Mouse (Mus musculus) bone marrow, adult 2 months (tissue): Measurements from ENCODE around the gene 4930558C23Rik. TPM values are rescaled to one million over a fixed set of nuclear protein-coding genes. Genes with fewer than 3 reads are reported as not detected.
"Not testable (repeated sequence)": the region's sequence is repeated elsewhere in the genome, so short reads cannot be mapped to it uniquely, and the experiment has no call there.

Experiments
- H3K27ac ChIP-seq: fragments of 200-500 bp; 2 replicates; pipeline ENCODE4 v1.5.1; 2012; ENCODE audit warnings: low read depth, mild to moderate bottlenecking, control low read depth, inconsistent platforms, low read length; ENCODE audit not compliant: control insufficient read depth, poor library complexity, insufficient read depth
- H3K4me1 ChIP-seq: fragments of 200-500 bp; 2 replicates; pipeline ENCODE4 v1.6.1; 2011; ENCODE audit warnings: low read length; ENCODE audit not compliant: control insufficient read depth, insufficient read depth
- H3K4me3 ChIP-seq: fragments of 200-500 bp; replicated peaks from 2 replicates; pipeline ENCODE3; 2011; ENCODE audit warnings: mild to moderate bottlenecking, low read depth, low read length, control low read depth; ENCODE audit not compliant: control insufficient read depth
- CTCF ChIP-seq: fragments of 200-500 bp; IDR thresholded peaks from 2 replicates; pipeline ENCODE4 v1.5.1; 2011; ENCODE audit warnings: low read length, control low read depth; ENCODE audit not compliant: control insufficient read depth, insufficient read depth
- POLR2A ChIP-seq: fragments of 200-500 bp; IDR thresholded peaks from 2 replicates; pipeline ENCODE4 v1.6.1; 2011; ENCODE audit warnings: low read depth, mild to moderate bottlenecking, control low read depth, low read length, borderline replicate concordance; ENCODE audit not compliant: control insufficient read depth
- WGBS: fragments of 180-500 bp; shearing (Covaris S2); methylation state at CpG from one replicate; pipeline ENCODE4 v1.1.7; 2018; 5-methylcytosine and 5-hydroxymethylcytosine counted together
- polyA plus RNA-seq: library from polyadenylated mRNA; stranded (reverse); fragments of >200 nt; gene quantifications from 2 replicates; pipeline ENCODE4 v1.2.4, GENCODE M21; 2011; ENCODE audit warnings: low replicate concordance; ENCODE audit not compliant: missing spikeins, insufficient read depth, insufficient read length

Gene 4930558C23Rik
- polyA plus RNA-seq, 1 experiment, result not detected

- no peak for TF ChIP-seq POLR2A
- no peak for TF ChIP-seq CTCF
- Histone ChIP-seq H3K27ac (no peak overlapping the region), H3K4me1 (no peaks in the 10 kb centered on the region), H3K4me3 (no peak overlapping the region)
- WGBS, result 77% methylated on average over 1 of the region's 1 CpGs
Observed at GRCm38 (mm10) chr3:95412268-95412667, 9.6 kb upstream of the 4930558C23Rik start.

GRCm38 (mm10) chr3:95408852-95409251 is 6.2 kb upstream of the 4930558C23Rik start:
- Histone ChIP-seq H3K27ac (no peak overlapping the region), H3K4me3 (no peak overlapping the region), H3K4me1 (no peaks in the 10 kb centered on the region)
- 87% methylated on average over 2 of the region's 2 CpGs for WGBS
- no peak for TF ChIP-seq POLR2A

- H3K27ac ChIP-seq, result no peak overlapping the region
- no peaks in the 10 kb centered on the region for H3K4me1 ChIP-seq
- WGBS, result 36% methylated on average over 1 of the region's 1 CpGs
- TF ChIP-seq CTCF, result no peak
- TF ChIP-seq POLR2A, result no peak
- no peak overlapping the region for H3K4me3 ChIP-seq
Observed at GRCm38 (mm10) chr3:95407728-95408127, 5.1 kb upstream of the 4930558C23Rik start.

- 69% methylated on average over 4 of the region's 4 CpGs for WGBS
- H3K4me1 ChIP-seq, result no peaks in the 10 kb centered on the region
- H3K27ac ChIP-seq, result no peak overlapping the region
- TF ChIP-seq CTCF (no peak), POLR2A (no peak)
- no peak overlapping the region for H3K4me3 ChIP-seq
Observed at GRCm38 (mm10) chr3:95394385-95394784, 8.3 kb downstream of the 4930558C23Rik start.

GRCm38 (mm10) chr3:95385401-95386075 is 17.1 kb downstream of the 4930558C23Rik start:
- TF ChIP-seq CTCF (no peak), POLR2A (no peak)
- Histone ChIP-seq H3K4me1 (no peaks in the 10 kb centered on the region), H3K4me3 (no peak overlapping the region), H3K27ac (no peak overlapping the region)
- WGBS, result 39% methylated on average over 5 of the region's 5 CpGs

GRCm38 (mm10) chr3:95373208-95373607 is 29.4 kb downstream of the 4930558C23Rik start:
- no peak overlapping the region for H3K27ac ChIP-seq
- WGBS, result 86% methylated on average over 10 of the region's 10 CpGs
- no peaks in the 10 kb centered on the region for H3K4me1 ChIP-seq
- H3K4me3 ChIP-seq, result no peak overlapping the region
- TF ChIP-seq POLR2A, result no peak
- no peak for TF ChIP-seq CTCF

- Histone ChIP-seq H3K27ac (no peak overlapping the region), H3K4me1 (no peaks in the 10 kb centered on the region), H3K4me3 (no peak overlapping the region)
- TF ChIP-seq CTCF, result no peak
- TF ChIP-seq POLR2A, result no peak
Observed at GRCm38 (mm10) chr3:95370101-95370500, 32.5 kb downstream of the 4930558C23Rik start.

GRCm38 (mm10) chr3:95360276-95360675 is 42.4 kb downstream of the 4930558C23Rik start:
- not testable (repeated sequence) for H3K4me1 ChIP-seq, H3K4me3 ChIP-seq, H3K27ac ChIP-seq
- WGBS, result 72% methylated on average over 3 of the region's 3 CpGs

GRCm38 (mm10) chr3:95357746-95358145 is 44.9 kb downstream of the 4930558C23Rik start:
- 90% methylated on average over 2 of the region's 2 CpGs for WGBS
- TF ChIP-seq CTCF (no peak), POLR2A (no peak)

GRCm38 (mm10) chr3:95356701-95357449 is 45.8 kb downstream of the 4930558C23Rik start, which contains the start of gene Setdb1:
TSS of gene Setdb1 (minus strand) at chr3:95357202.
- Histone ChIP-seq H3K27ac (0 out of 2 replicates have a peak within 1 kb of the TSS, but pooled peaks have one; percentile 19), H3K4me3 (peak within 1 kb of the TSS; percentile 78)
- H3K4me1 ChIP-seq, result not testable (repeated sequence)
- WGBS, result under 1% methylated on average over 35 of the region's 57 CpGs

More at GRCm38 (mm10) chr3:95357746-95358145, 44.9 kb downstream of the 4930558C23Rik start:
- Histone ChIP-seq H3K4me3 (no peak overlapping the region), H3K4me1 (no peaks in the 10 kb centered on the region), H3K27ac (no peak overlapping the region)

GRCm38 (mm10) chr3:95355911-95356544 is 46.6 kb downstream of the 4930558C23Rik start:
- H3K4me1 ChIP-seq, H3K4me3 ChIP-seq, H3K27ac ChIP-seq: not testable (repeated sequence)
- WGBS, result 10% methylated on average over 11 of the region's 19 CpGs
